Mouse (Mus musculus) cerebellum, adult 8-10 months (tissue): ENCODE data around the gene Olfr248.
"Not testable (repeated sequence)": the region's sequence is repeated elsewhere in the genome, so short reads cannot be mapped to it uniquely, and the experiment has no call there.

Experiments used
- DNase-seq: peaks from one replicate; pipeline ENCODE4 v3.0.0; 2022

Gene Olfr248

DNA sequence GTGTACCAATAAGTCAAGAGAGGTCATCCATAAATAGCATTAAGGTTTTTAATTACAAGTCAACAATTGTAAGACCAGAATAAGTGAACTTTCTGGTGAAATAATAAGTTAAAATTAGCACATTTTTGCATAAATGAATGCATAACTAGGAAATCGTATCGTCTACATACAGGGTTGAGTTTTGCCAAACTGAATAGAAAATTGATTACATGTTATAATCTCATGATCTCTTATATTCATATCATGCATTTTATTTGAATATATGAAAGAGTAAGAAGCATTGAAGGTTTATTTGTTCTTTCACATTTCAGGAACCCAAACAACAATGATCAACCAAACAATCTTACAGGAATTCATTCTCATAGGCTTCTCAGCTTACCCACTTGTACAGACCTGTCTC, at the start of gene Olfr248:
Gene Olfr248 (plus strand): TSS at position 301 of the 400 bp plus-strand sequence.
- no peak for DNase-seq

DNA sequence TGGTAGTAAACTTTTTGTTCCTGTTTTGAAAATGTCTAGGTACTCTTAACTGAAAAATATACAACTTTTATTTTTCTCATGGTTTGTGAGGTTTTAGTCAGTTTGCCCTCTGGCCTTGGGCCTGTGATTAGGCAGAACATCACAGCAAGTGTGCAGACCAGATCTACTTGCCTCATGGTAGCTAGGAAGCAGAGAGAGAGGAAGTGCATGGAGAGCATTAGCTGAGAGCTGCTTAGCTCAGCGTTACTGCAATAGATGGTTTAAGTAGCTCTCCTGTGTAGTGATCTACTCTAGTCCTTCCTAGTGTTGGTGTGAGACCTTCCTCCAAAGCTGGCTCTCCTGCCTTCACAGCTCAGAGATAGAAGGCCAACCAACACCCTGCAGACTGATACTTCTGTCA, 37.2 kb upstream of the Olfr248 start:
- DNase-seq, result not testable (repeated sequence)

DNA sequence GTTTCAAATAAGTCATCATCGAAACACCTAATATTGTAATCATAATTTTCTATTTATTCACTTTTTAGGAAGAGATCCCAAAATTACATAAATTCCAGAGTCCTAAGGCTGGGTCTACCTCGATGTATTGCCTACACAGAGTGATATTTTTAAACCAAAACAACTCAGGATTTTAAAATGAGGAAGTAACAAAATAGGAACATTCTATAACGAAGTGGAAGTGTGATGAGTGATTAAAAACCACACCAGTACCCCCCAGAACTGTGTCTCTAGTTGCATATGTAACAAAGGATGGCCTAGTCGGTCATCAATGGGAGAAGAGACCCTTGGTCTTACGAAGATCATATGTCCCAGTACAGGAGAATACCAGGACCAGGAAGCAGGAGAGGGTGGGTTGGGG, 36.2 kb upstream of the Olfr248 start:
- DNase-seq, result no peak

DNA sequence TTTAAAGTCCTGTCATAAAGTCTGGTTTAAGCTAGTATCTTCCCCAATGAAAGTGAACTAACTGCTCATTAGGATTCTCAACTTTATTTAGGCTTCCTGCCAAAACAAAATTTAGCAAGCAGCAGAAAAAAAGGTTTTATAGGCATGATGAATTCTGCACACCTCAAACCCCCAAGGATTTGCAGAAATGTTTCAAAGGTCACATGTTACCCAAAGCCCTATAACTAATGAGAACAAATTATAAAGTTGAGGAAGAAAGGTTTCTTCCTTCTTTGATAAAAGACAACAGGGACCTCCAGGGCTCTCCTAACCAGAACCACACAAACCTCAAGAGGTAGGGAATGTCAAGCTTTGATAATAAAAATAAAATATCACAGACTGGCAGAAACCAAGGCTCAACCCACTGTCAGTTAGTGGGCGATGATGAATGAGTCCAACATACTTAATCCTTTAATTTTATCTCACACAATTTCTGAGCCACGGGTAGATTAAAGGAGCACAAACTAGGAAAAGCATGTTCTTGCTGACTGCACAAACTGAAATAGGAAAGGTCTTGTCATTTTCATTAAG, 25.9 kb upstream of the Olfr248 start, which contains the start of gene Olfr417:
Gene Olfr417 (plus strand): TSS at position 241 of the 570 bp plus-strand sequence.
- no peak for DNase-seq

DNA sequence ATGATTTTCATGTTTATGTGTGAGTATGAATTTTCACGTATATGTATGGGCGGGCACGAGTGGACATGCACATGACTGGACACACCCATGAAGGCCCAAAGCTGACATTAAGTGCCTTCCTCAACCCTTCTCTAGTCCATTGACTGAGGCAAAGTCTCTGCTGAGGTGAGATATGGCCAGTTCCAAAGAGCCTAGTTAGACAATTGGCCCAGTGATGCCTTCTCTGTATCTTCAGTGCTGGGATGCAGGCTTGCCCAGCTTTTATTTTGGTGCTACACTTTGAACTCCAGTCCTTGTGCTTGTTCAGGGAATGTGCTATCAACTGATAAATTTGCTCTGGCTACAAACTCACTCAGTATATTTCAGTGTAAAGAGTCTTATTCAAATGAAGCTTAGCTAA, 17.0 kb upstream of the Olfr248 start:
- no peak for DNase-seq

DNA sequence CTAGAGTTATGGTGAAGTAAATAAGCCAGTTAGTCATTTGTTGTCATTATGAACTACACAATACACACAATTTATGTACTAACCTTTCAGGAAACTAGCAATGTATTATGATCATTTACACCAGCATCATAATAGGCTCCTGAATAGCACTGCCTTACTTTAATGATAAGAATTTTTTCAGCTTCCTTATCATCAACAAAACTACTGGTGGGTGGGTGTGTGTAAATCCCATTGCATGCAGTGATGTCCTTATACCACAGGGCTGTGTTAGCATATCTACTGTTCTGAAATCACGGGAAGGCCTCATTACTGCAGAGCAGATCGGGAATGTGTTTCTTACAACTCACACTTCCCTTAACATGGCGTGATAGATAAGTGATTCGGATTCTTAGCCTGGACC, 32.1 kb downstream of the Olfr248 start:
- DNase-seq, result no peak

DNA sequence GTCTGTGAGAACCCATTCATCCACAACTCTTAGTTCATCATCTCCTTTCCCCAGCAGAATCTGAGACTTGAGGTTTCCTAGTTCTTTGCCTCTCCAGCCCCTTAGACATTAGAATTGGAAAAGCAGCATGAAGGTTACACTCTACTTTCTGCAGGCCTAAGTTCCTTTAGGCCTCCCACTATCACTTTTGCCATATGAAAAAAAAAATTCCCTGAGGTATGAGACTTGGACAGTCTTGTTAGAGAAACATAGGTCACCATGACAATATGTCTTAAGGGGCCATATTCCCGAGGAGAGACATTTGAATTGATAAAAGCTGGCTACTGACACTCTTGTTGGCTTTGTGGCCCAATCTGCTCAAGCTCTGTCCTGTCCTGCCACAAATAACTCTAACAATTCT, 32.9 kb downstream of the Olfr248 start, which contains the start of gene Olfr414:
Gene Olfr414 (plus strand): TSS at position 301 of the 400 bp plus-strand sequence.
- DNase-seq, result no peak

DNA sequence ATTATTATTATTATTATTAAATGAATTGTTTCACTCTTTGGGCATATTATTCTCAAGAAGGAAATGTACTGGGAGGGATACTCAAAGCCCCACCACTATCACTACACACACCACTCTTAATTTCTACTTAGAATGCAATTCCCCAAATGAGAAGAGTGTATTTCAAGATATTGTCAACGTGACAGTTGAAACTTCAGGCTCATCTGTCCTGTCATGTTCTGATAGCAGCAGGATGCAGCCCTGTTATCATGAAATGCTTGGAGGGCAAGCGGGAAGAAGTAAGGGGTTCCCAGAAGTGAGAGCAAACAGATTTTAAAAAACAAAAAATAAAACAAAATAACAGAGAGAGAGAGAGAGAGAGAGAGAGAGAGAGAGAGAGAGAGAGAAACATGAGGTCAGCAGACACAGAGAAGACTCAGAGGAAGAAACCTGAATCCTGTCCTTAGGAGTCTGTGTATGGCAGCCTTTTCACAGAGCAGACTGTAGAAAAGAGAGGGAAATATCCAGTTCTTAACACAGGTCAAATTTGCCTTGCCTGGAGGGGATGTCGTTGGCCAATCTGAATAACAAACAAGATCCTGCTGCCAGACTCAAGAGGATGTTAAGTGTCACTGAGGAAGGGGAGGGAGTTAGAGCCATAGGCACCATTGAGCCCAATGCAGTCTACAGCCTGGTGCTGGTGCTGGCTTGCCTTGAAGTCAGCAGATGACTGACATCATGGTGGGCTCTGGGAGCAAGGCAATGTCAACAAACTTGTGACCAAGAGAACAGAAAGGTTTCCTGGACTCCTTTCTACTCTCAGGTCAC, 35.5 kb downstream of the Olfr248 start:
- DNase-seq, result no peak

DNA sequence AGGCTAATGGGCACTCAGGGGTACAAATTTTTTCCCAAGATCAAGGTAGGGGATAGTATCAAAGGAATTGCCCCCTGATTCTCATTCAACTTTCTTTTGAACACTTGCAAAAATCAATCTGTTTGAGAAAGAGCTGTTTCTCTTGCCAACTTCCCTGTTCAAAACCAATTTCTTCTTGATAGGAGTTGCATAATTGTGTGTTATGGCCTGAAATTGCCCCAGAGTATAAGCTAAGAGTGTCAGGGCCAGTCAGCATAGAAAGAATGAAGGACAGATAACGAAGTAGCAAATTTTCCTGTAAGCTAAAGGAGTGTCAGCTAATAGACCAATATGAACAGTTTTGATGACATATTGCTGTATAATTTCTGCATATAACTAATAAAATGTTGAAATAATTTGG, 36.6 kb downstream of the Olfr248 start:
- no peak for DNase-seq

DNA sequence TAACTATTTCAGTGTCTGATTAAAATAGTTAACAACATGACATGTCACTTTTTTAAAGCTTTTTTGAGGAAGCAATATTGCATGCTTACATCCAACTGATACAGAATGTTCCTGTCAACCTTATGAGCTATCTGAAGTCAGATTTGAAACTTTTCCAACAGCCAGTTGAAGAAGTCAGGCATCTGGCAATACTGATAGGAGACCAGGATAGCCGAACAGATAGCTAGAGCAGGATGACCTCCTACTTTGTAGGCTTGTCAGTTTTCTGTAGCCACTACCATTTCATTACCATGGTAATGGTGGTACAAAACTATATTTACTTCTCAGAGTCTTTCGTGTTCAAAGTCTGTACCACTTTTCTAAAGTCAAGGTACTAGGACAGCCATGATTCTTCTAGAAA, 37.6 kb downstream of the Olfr248 start:
- DNase-seq, result no peak

DNA sequence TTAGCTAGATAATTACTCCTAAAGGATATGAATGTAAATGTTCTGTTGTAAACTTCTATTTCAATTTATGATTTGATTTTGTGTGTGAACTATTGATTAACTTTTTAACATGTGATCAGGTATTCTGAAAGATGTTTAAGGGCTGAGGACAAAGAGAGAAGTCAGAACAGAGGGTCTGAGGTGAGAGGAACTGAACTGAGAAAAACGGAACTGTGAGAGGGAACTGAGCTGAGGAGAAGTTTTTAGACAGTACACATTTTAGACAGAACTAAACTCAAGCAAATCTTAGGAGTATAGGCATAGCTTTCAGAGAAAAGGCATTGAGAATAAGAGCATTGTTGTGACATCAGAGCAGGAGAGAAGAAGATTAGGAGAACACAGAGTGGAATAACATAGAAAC, 43.3 kb downstream of the Olfr248 start:
- DNase-seq, result no peak
